Mouse (Mus musculus) cortical plate, adult 2 months (tissue): ENCODE measurements at regions not wholly inside any gene's neighbourhood (a gene's known extent, or its start where the extent isn't known, plus 50 kb on each side); places are given as distances from the start of the nearest gene placed in this dataset.

ENCODE experiments used
- CTCF ChIP-seq: fragments of 200-500 bp; IDR thresholded peaks from 2 replicates; pipeline ENCODE4 v1.5.1; 2011; ENCODE audit warnings: mild to moderate bottlenecking, control low read depth, low read length; ENCODE audit not compliant: insufficient read depth; ENCODE audit errors: extremely low read depth
- POLR2A ChIP-seq: fragments of 200-500 bp; IDR thresholded peaks from 2 replicates; pipeline ENCODE4 v1.6.1; 2011; ENCODE audit warnings: mild to moderate bottlenecking, low read length, control low read depth; ENCODE audit not compliant: insufficient read depth; ENCODE audit errors: extremely low read depth

DNA sequence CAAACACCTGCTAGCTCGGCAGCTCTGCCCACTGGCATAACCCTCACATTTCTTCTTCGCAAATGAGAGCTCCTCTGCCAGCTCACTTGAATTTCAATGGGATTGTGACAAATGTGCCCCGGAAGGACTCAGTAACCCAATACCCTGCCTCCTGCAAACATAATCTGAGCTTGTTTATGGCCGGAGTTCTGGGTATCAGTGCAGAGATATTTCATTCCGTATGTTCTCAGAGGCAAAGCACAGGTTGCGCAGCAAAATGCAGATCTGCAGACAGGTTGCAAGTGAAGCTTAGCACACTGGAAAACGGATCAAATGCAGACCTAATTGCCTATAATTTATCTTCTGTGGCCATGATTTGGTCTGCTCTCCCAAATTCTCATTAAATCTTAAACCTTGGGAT, 348.9 kb downstream of the Dmrt2 start:
- TF ChIP-seq POLR2A (no peak), CTCF (no peak)
